9 mouse cellular contexts compared by ENCODE assay signal in genomic region chr6:149126675-149127074, GRCm38 (mm10). TPM values are rescaled to one million over a fixed set of nuclear protein-coding genes. Genes with fewer than 3 reads are reported as not detected.
DNase-seq lines count a peak whose midpoint lies in the region; ATAC-seq and TF ChIP-seq lines count a peak whose summit lies in the region.
"Had no signal": no experiment of that assay in that cellular context is flagged by ENCODE, and none has a peak within 500 bp of the region (broad histone marks: within the 10 kb centered on the region; RNA-seq: fewer than 3 reads in every experiment).

No protein-coding gene starts in this region.

- no peaks in the 10 kb centered on the region for H3K9me3 ChIP-seq in midbrain, embryonic 11.5 days (ENCODE audit: control insufficient read depth, low read length)
- H3K9me3 ChIP-seq in midbrain, embryonic 16.5 days (replicated peaks; ENCODE audit: control insufficient read depth, low read length, poor library complexity, severe bottlenecking) = no peaks in the 10 kb centered on the region

- no peak overlapping the region for H3K4me3 ChIP-seq in midbrain, embryonic 11.5 days (ENCODE audit: low read depth, low read length)
- H3K4me3 ChIP-seq in midbrain, embryonic 16.5 days (ENCODE audit: low read depth, low read length) = no peak overlapping the region
- H3K4me3 ChIP-seq in lung, adult 2 months (replicated peaks; ENCODE audit: extremely low read depth, low read depth, low read length) = no peak overlapping the region
- H3K4me3 ChIP-seq in testis, adult 2 months (ENCODE audit: control insufficient read depth, low read depth, low read length) = peak overlapping the region; percentile 70

- H3K27me3 ChIP-seq in midbrain, embryonic 11.5 days (ENCODE audit: control insufficient read depth, insufficient read depth, low read length) = no peaks in the 10 kb centered on the region
- no peaks in the 10 kb centered on the region for H3K27me3 ChIP-seq in midbrain, embryonic 16.5 days (ENCODE audit: control insufficient read depth, insufficient read depth, low read depth, low read length)
- H3K27me3 ChIP-seq in testis, adult 2 months (ENCODE audit: control insufficient read depth, insufficient read depth, low read length) = no peaks in the 10 kb centered on the region

- no peak for TF ChIP-seq CTCF in lung, adult 2 months (IDR thresholded peaks at IDR 0.05; ENCODE audit: insufficient read depth, low read length)
- TF ChIP-seq CTCF in testis, adult 2 months (IDR thresholded peaks at IDR 0.05; ENCODE audit: control insufficient read depth, insufficient read depth, insufficient replicate concordance, low read depth, low read length) = no peak

- no peak overlapping the region for H3K9ac ChIP-seq in midbrain, embryonic 11.5 days (ENCODE audit: low read length)
- no peak overlapping the region for H3K9ac ChIP-seq in midbrain, embryonic 16.5 days (ENCODE audit: low read depth, low read length)

- H3K36me3 ChIP-seq in midbrain, embryonic 11.5 days (ENCODE audit: control insufficient read depth, insufficient read depth, low read length) = no peaks in the 10 kb centered on the region
- no peaks in the 10 kb centered on the region for H3K36me3 ChIP-seq in midbrain, embryonic 16.5 days (ENCODE audit: control insufficient read depth, insufficient read depth, low read length)
- no peaks in the 10 kb centered on the region for H3K36me3 ChIP-seq in testis, adult 2 months (ENCODE audit: control insufficient read depth, insufficient read depth, low read length)

- no peak for TF ChIP-seq POLR2A in lung, adult 2 months (IDR thresholded peaks at IDR 0.05; ENCODE audit: borderline replicate concordance, extremely low read depth, low read depth, low read length)
- TF ChIP-seq POLR2A in testis, adult 2 months (IDR thresholded peaks at IDR 0.05; ENCODE audit: control insufficient read depth, low read depth, low read length) = peak; percentile 25; the same call in 1 of the 2 replicates

- H3K27ac ChIP-seq in midbrain, embryonic 11.5 days (ENCODE audit: low read depth, low read length) = no peak overlapping the region
- no peak overlapping the region for H3K27ac ChIP-seq in midbrain, embryonic 16.5 days (ENCODE audit: low read length)
- H3K27ac ChIP-seq in testis, adult 2 months (ENCODE audit: control insufficient read depth, insufficient read depth, low read depth, low read length) = no peak overlapping the region

- H3K4me2 ChIP-seq in midbrain, embryonic 11.5 days = no peak overlapping the region
- H3K4me2 ChIP-seq in midbrain, embryonic 16.5 days (ENCODE audit: low read length) = no peak overlapping the region

- no peaks in the 10 kb centered on the region; the same call in 1 of the 2 replicates for H3K4me1 ChIP-seq in midbrain, embryonic 11.5 days (ENCODE audit: control insufficient read depth, insufficient read depth, low read length)
- no peaks in the 10 kb centered on the region for H3K4me1 ChIP-seq in midbrain, embryonic 16.5 days (ENCODE audit: control insufficient read depth, insufficient read depth, low read length)
- H3K4me1 ChIP-seq in lung, adult 2 months (ENCODE audit: control insufficient read depth, insufficient read depth, low read length) = no peaks in the 10 kb centered on the region
- peaks cover 3% of the 10 kb centered on the region for H3K4me1 ChIP-seq in testis, adult 2 months (ENCODE audit: control insufficient read depth, insufficient read depth, low read length)

- ATAC-seq in midbrain, embryonic 11.5 days (ENCODE audit: low FRiP score) = peak; percentile 30; the same call in 1 of the 2 replicates
- no peak for ATAC-seq in midbrain, embryonic 16.5 days

- DNase-seq in adrenal gland, adult (ENCODE audit: inconsistent age in 2 of 2, low spot score in 1 of 2) = peak; percentile 38 to 82
- DNase-seq in adrenal gland, adult 8-10 months = no peak
- peak; percentile 83 for DNase-seq in midbrain, embryonic 11.5 days (ENCODE audit: low spot score, missing footprints)
- peak; percentile 44 for DNase-seq in c-Kit-negative CD71-positive TER-119-positive erythroid progenitor cells, embryonic 14.5 days (ENCODE audit: low read depth, low spot score)
- DNase-seq in kidney, adult 8-10 months = peak; percentile 38 to 69
- peak; percentile 34 for DNase-seq in lung, adult 2 months

- 64% methylated on average over 4 of the region's 4 CpGs for WGBS in midbrain, embryonic 11.5 days
- WGBS in midbrain, embryonic 16.5 days = 72% methylated on average over 4 of the region's 4 CpGs
- WGBS in lung, adult 2 months = 71% methylated on average over 4 of the region's 4 CpGs

RNA-seq across cellular contexts. Expression of gene Gm10203, which starts 3.3 kb away (rescaled TPM):
- not detected for total RNA-seq in adrenal gland, adult 8-10 months (2022)
- not detected in 2 replicates for polyA plus RNA-seq in midbrain, embryonic 11.5 days (2014; fragmentation: Nextera tagmentation; extraction: Ambion mirVana)
- polyA plus RNA-seq in midbrain, embryonic 16.5 days (2015; fragmentation: Nextera tagmentation; extraction: Ambion mirVana) = not detected in 2 replicates
- polyA plus RNA-seq in lung, adult 2 months (2012; rRNA removed) = not detected in 2 replicates
- polyA plus RNA-seq in testis, adult 2 months (2012; rRNA removed) = not detected in 2 replicates
- polyA plus RNA-seq: lung, embryonic 16.5 days had no signal

RNA-seq across cellular contexts. Expression of gene Etfbkmt, which starts 13.0 kb away (rescaled TPM):
- total RNA-seq in adrenal gland, adult 8-10 months (2022) = 10 to 100 TPM; 20.6 to 32.3 (median 22.0) TPM
- 8.0 and 8.6 TPM in 2 replicates for polyA plus RNA-seq in midbrain, embryonic 11.5 days (2014; fragmentation: Nextera tagmentation; extraction: Ambion mirVana)
- 5.7 and 7.9 TPM in 2 replicates for polyA plus RNA-seq in midbrain, embryonic 16.5 days (2015; fragmentation: Nextera tagmentation; extraction: Ambion mirVana)
- 11.8 and 16.3 TPM in 2 replicates for polyA plus RNA-seq in lung, adult 2 months (2012; rRNA removed)
- polyA plus RNA-seq in testis, adult 2 months (2012; rRNA removed) = 12.6 and 17.5 TPM in 2 replicates

RNA-seq across cellular contexts. Expression of gene Dennd5b, which starts 25.2 kb away (rescaled TPM):
- total RNA-seq in adrenal gland, adult 8-10 months (2022) = 10 to 100 TPM; 16.5 to 25.7 (median 20.6) TPM
- 17.0 and 17.7 TPM in 2 replicates for polyA plus RNA-seq in midbrain, embryonic 11.5 days (2014; fragmentation: Nextera tagmentation; extraction: Ambion mirVana)
- polyA plus RNA-seq in midbrain, embryonic 16.5 days (2015; fragmentation: Nextera tagmentation; extraction: Ambion mirVana) = 14.2 and 15.1 TPM in 2 replicates
- 4.8 and 10.8 TPM in 2 replicates for polyA plus RNA-seq in lung, adult 2 months (2012; rRNA removed)
- polyA plus RNA-seq in testis, adult 2 months (2012; rRNA removed) = 8.0 and 9.1 TPM in 2 replicates
